Mouse (Mus musculus) left cerebral cortex, postnatal 25 days (tissue): ENCODE measurements around the gene Atad2b. TPM values are rescaled to one million over a fixed set of nuclear protein-coding genes. Genes with fewer than 3 reads are reported as not detected.

ENCODE experiments used
- DNase-seq, 2 experiments: peaks; one replicate each; pipeline ENCODE4 v3.0.0; 2022; ENCODE audit warnings: low spot score in 2 of 2, mixed read lengths in 1 of 2
- intact Hi-C: fragments of 180-260 bp; cut with DNase I; formaldehyde crosslinking; loops from one replicate; pipeline ENCODE4 v1.15.1; 2025
- total RNA-seq, 2 experiments: library from RNA; stranded (reverse); gene quantifications; 2 replicates each; pipeline ENCODE4 v1.2.3; 2021

Atad2b gene
- total RNA-seq, 2 experiments from 2014 or later: 25.6 to 33.2 TPM

- intact Hi-C loops: loop anchor here (5.0 kb wide), 1 partner anchor 108 kb away; no protein-coding TSS in a partner anchor
- peak in 1 of 2 experiments; percentile 50 for DNase-seq
These were observed 111.9 kb downstream of the Atad2b start for GRCm38 (mm10) chr12:5029035-5029434.

- intact Hi-C loops: loop anchor here (10.0 kb wide), 1 partner anchor 327 kb away; no protein-coding TSS in a partner anchor
- peak in 1 of 2 experiments; percentile 66 for DNase-seq
These were observed 120.9 kb downstream of the Atad2b start for GRCm38 (mm10) chr12:5038008-5038407.

GRCm38 (mm10) chr12:5044141-5044540 lies 127.0 kb downstream of the Atad2b start:
- DNase-seq: no peak
- intact Hi-C loops: no loop called here

GRCm38 (mm10) chr12:5048104-5048503 lies 131.0 kb downstream of the Atad2b start:
- intact Hi-C loops: no loop called here
- no peak for DNase-seq

- intact Hi-C loops: no loop called here
These were observed 150.4 kb downstream of the Atad2b start for GRCm38 (mm10) chr12:5067590-5067989.

GRCm38 (mm10) chr12:5070131-5070530 lies 153.0 kb downstream of the Atad2b start:
- DNase-seq: peak in 1 of 2 experiments; percentile 90
- intact Hi-C loops: no loop called here

More at GRCm38 (mm10) chr12:5067590-5067989, 150.4 kb downstream of the Atad2b start:
- no peak for DNase-seq

GRCm38 (mm10) chr12:5073191-5073590 lies 156.0 kb downstream of the Atad2b start:
- intact Hi-C loops: loop anchor here (2.0 kb wide), 1 partner anchor 42 kb away; no protein-coding TSS in a partner anchor
- peak in 1 of 2 experiments; percentile 82 for DNase-seq

GRCm38 (mm10) chr12:5081480-5081879 lies 164.3 kb downstream of the Atad2b start:
- intact Hi-C loops: no loop called here
- no peak for DNase-seq

- no peak for DNase-seq
These were observed 167.6 kb downstream of the Atad2b start for GRCm38 (mm10) chr12:5084714-5085113.

GRCm38 (mm10) chr12:5087787-5088519 lies 170.8 kb downstream of the Atad2b start:
- DNase-seq: peak; percentile 55 to 64
- intact Hi-C loops: no loop called here

More at GRCm38 (mm10) chr12:5084714-5085113, 167.6 kb downstream of the Atad2b start:
- intact Hi-C loops: no loop called here

- no peak for DNase-seq
- intact Hi-C loops: no loop called here
These were observed 171.5 kb downstream of the Atad2b start for GRCm38 (mm10) chr12:5088639-5089038.

Other genes starting within 250 kb of the Atad2b start
- gene Fam228a, start 178.9 kb upstream of the Atad2b start, total RNA-seq: 1 to 10 TPM; 2.2 to 2.6 TPM
- gene Pfn4, start 148.3 kb upstream of the Atad2b start, total RNA-seq: 10 to 100 TPM in 1 of 2 experiments, 1 to 10 TPM in 1; 9.9 to 12.2 TPM
- 10 to 100 TPM; 13.8 to 22.5 TPM for gene Fam228b, start 148.1 kb upstream of the Atad2b start, total RNA-seq
- 10 to 100 TPM; 80.9 to 86.2 TPM for gene Sf3b6, start 99.8 kb upstream of the Atad2b start, total RNA-seq
- gene Fkbp1b, start 75.8 kb upstream of the Atad2b start, total RNA-seq: 10 to 100 TPM; 42.6 to 51.0 TPM
- gene Wdcp, start 74.0 kb upstream of the Atad2b start, total RNA-seq: 10 to 100 TPM; 11.8 to 12.1 TPM
- under 1 TPM; 0.80 to 0.87 TPM for gene Mfsd2b, start 43.0 kb upstream of the Atad2b start, total RNA-seq
- gene Ubxn2a, start 9.6 kb upstream of the Atad2b start, total RNA-seq: 10 to 100 TPM; 53.3 to 53.4 TPM